Mouse (Mus musculus): Measurements from ENCODE around the gene 4930579G24Rik. TPM values are rescaled to one million over a fixed set of nuclear protein-coding genes. Genes with fewer than 3 reads are reported as not detected.

4930579G24Rik gene
- total and polyA plus RNA-seq, 2 experiments from 2014 or later: 3.9 to 7.0 TPM

DNA sequence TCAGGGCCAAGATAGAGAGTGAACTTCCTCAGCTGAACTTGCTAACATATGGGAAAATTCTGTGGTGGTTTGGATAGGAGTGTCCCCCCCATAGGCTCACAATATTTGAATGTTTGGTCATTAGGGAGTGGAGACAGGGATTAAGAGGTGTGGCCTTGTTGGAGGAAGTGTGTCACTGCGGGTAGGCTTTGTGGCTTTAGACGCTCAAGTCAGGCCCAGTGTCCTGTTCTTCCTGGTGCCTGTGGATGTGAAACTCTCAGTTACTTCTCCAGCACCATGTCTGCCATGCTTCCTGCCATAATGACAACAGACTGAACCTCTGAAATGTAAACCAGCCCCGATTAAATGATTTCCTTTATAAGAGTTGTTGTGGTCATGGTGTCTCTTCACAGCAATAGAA, 47.5 kb downstream of the 4930579G24Rik start:
- Histone ChIP-seq H3K36me3 (ENCODE audit: insufficient read depth, low read length) (no peaks in the 10 kb centered on the region), H3K9ac (replicated peaks; ENCODE audit: low read length) (no peak overlapping the region), H3K4me2 (ENCODE audit: low read depth, low read length) (no peak overlapping the region), H3K9me3 (ENCODE audit: low read length) (no peaks in the 10 kb centered on the region), H3K27ac (no peak overlapping the region), H3K27me3 (ENCODE audit: insufficient read depth, low read length) (no peaks in the 10 kb centered on the region), H3K4me1 (ENCODE audit: insufficient read depth, low read length) (no peaks in the 10 kb centered on the region), H3K4me3 (ENCODE audit: low read length) (no peak overlapping the region)
- TF ChIP-seq CTCF (IDR thresholded peaks at IDR 0.05; ENCODE audit: low read depth): no peak
- WGBS: 86% methylated on average over 3 of the region's 3 CpGs
- no peak for ATAC-seq
- no peak for DNase-seq (ENCODE audit: low spot score)

Other genes with a start within 250 kb of the 4930579G24Rik start
- gene Fnip2, start 61.3 kb upstream of the 4930579G24Rik start, total RNA-seq (2014; rRNA removed): 21.3 and 22.4 TPM in 2 replicates
- gene Fnip2, start 61.3 kb upstream of the 4930579G24Rik start, polyA plus RNA-seq (2015; fragmentation: Nextera tagmentation; extraction: Ambion mirVana): 3.5 and 4.6 TPM in 2 replicates
- gene Ppid, start 37.7 kb upstream of the 4930579G24Rik start, total RNA-seq (2014; rRNA removed): 37.6 and 44.0 TPM in 2 replicates
- 115 and 117 TPM in 2 replicates for gene Ppid, start 37.7 kb upstream of the 4930579G24Rik start, polyA plus RNA-seq (2015; fragmentation: Nextera tagmentation; extraction: Ambion mirVana)
- 24.0 and 24.6 TPM in 2 replicates for gene Etfdh, start 421 bp downstream of the 4930579G24Rik start, total RNA-seq (2014; rRNA removed)
- gene Etfdh, start 421 bp downstream of the 4930579G24Rik start, polyA plus RNA-seq (2015; fragmentation: Nextera tagmentation; extraction: Ambion mirVana): 45.2 and 46.3 TPM in 2 replicates
- gene Rxfp1, start 108.8 kb downstream of the 4930579G24Rik start, total RNA-seq (2014; rRNA removed): 0.63 and 1.0 TPM in 2 replicates
- 0.20 and 0.40 TPM in 2 replicates for gene Rxfp1, start 108.8 kb downstream of the 4930579G24Rik start, polyA plus RNA-seq (2015; fragmentation: Nextera tagmentation; extraction: Ambion mirVana)
- 2.6 and 2.7 TPM in 2 replicates for gene Tmem144, start 223.7 kb downstream of the 4930579G24Rik start, total RNA-seq (2014; rRNA removed)
- gene Tmem144, start 223.7 kb downstream of the 4930579G24Rik start, polyA plus RNA-seq (2015; fragmentation: Nextera tagmentation; extraction: Ambion mirVana): 3.1 and 3.2 TPM in 2 replicates